Mouse (Mus musculus) lung, adult 2 months (tissue): ENCODE results near the gene Stpg2.

Experiments
- CTCF ChIP-seq: fragments of 200-500 bp; IDR thresholded peaks from 2 replicates; pipeline ENCODE4 v1.5.1; 2011; ENCODE audit warnings: mild to moderate bottlenecking, low read length, control low read depth; ENCODE audit not compliant: insufficient read depth
- POLR2A ChIP-seq: fragments of 200-500 bp; IDR thresholded peaks from 2 replicates; pipeline ENCODE4 v1.6.1; 2011; ENCODE audit warnings: low read depth, mild to moderate bottlenecking, control low read depth, low read length, borderline replicate concordance; ENCODE audit errors: extremely low read depth

DNA sequence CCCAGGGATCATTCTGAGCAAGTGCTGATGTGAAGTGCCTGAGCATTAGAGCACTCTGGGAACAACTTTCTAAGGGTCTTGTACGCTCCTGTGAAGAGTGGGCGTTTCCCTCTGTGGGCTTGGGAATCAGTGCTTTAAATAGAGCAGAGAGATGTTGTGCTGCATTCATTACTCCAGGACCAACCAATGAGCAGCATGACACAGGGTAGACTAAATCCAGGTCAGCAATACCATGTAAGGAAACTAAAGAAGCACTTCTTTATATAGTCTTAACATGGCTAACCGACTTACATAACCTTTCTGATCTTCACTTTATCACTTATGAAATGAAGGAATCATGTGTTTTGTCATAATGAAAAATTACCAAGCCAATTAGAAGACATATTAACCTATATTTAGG lies 290.4 kb downstream of the Stpg2 start:
- TF ChIP-seq CTCF (no peak), POLR2A (no peak)
